Mouse (Mus musculus): ENCODE measurements around the gene Armc8. TPM values are rescaled to one million over a fixed set of nuclear protein-coding genes. Genes with fewer than 3 reads are reported as not detected.

Armc8 gene
- total RNA-seq, 2 experiments from 2014 or later: 24.2 to 27.6 TPM

- DNase-seq: no peak
- intact Hi-C loops (cut with DNase I): no loop called here
These were observed 138.9 kb downstream of the Armc8 start for GRCm38 (mm10) chr9:99429845-99430244.

- intact Hi-C loops (cut with DNase I): no loop called here
- DNase-seq: peak in 1 of 2 experiments; percentile 17
These were observed 139.9 kb downstream of the Armc8 start for GRCm38 (mm10) chr9:99428601-99429331.

Other genes starting within 250 kb of the Armc8 start
- gene Esyt3, start 210.3 kb downstream of the Armc8 start, total RNA-seq (2021): under 1 TPM; 0.31 to 0.79 TPM
- gene Mras, start 131.5 kb downstream of the Armc8 start, total RNA-seq (2021): 10 to 100 TPM; 10.1 to 12.2 TPM
- gene Nme9, start 117.4 kb downstream of the Armc8 start, total RNA-seq (2021): not detected
- gene Dbr1, start 6.9 kb upstream of the Armc8 start, total RNA-seq (2021): 1 to 10 TPM; 9.0 to 9.5 TPM
- gene A4gnt, start 43.6 kb upstream of the Armc8 start, total RNA-seq (2021): not detected
- 1 to 10 TPM; 6.0 to 7.2 TPM for gene Dzip1l, start 60.6 kb upstream of the Armc8 start, total RNA-seq (2021)
- gene Cldn18, start 148.4 kb upstream of the Armc8 start, total RNA-seq (2021): not detected